Mouse (Mus musculus): ENCODE measurements around the gene Brwd3. TPM values are rescaled to one million over a fixed set of nuclear protein-coding genes. Genes with fewer than 3 reads are reported as not detected.

Brwd3 gene
- 7.3 and 9.6 TPM in 2 replicates for total RNA-seq (2017)

DNA sequence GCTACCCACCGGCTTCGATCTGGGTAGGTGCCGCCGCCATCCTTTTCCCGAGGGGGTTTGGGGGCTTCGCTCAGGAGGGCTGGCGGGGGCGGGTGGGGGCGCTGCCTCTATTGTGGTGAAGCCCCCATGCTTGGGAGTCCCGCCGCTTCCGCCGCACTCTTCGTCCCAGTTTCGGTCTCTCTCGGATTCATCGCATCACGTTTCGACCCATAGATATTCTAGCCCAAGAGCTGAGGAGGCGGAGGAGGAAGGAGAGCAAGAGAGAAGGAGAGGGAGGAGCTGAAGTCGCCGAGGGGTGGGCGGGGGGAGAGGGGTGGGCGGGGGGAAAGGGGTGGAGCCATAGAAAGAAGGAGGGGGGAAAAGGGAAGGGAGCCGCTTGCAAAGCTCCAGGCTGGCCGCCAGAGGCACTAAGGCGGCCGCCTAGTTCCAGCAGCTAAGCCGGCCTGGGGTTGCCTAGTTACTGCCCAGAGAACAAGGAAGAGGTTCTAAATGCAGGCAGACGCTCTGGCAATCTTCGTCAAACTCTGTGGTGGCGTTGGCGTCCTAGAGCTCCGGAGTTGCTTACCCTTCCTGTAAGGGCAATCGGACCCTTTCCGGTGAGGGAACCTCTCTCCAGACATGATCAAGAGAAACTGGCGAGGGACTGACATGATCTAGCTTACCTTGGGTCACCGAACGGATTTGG, at the start of gene Brwd3:
Gene Brwd3, minus strand, starts transcription at position 283 of the 685 bp plus-strand sequence.
- peak; percentile 95 to 96 for ATAC-seq (replicated peaks in 1 of 2; ENCODE audit: insufficient read depth in 1 of 2, low FRiP score in 2 of 2, low TSS enrichment in 1 of 2, low read depth in 1 of 2, poor library complexity in 2 of 2, severe bottlenecking in 2 of 2)

DNA sequence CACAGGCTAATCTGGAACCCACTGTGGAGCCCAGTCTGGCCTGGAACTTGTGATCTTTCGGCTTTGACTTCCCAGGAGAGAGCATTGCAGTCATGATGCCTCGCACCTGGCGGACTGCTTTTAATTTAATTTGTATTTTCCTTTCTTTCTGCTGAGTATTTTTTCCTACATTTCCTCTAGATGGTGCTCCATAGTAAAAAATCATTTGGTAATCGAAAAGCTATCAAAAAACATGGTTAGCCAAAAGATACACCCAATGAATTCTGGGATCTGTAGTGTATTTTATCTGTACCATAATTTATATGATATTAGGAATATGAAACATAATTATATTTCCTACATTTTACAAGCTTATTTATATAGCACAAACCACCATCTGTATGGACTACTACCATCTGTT, 28.5 kb upstream of the Brwd3 start:
- no peak for ATAC-seq (replicated peaks in 1 of 2; ENCODE audit: insufficient read depth in 1 of 2, low FRiP score in 2 of 2, low TSS enrichment in 1 of 2, low read depth in 1 of 2, poor library complexity in 2 of 2, severe bottlenecking in 2 of 2)

DNA sequence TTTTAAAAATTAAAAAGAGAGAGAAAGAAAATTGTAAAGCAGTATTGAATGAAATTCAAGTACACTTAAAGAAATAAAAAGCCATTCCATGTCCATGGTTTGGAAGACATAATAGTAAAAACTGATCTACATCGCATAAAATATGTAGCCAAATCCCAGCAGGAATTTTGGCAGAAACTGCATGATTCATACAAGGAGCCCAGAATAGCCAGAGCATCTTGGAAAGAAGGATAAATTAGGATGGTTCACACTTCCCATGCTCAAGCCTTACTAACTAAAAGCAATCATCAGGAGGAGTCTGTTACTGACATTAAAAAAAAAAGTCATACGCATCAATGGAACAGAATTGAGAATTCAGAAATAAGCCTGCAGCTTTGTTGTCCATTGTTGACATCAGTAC, 8.5 kb upstream of the Brwd3 start:
- ATAC-seq (replicated peaks in 1 of 2; ENCODE audit: insufficient read depth in 1 of 2, low FRiP score in 2 of 2, low TSS enrichment in 1 of 2, low read depth in 1 of 2, poor library complexity in 2 of 2, severe bottlenecking in 2 of 2), result no peak

DNA sequence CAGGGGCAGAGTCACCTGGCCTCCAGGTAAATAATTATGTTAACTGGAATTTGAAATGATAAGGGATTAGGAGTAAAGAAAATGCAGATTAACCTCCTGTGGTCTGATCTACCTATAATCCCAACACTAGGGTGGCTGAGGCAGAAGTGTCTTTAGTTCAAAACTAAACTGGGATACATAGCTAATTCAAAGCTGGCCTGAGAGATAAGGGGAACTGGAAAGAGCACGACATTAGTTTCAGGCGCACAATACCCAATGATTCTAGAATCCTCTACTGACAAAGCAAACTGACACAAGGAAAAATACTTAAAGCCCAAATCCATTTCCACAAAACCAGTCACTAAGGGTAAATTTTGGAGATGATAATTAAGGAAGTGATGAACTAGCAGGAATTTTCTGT, 2.2 kb upstream of the Brwd3 start:
- ATAC-seq (replicated peaks in 1 of 2; ENCODE audit: insufficient read depth in 1 of 2, low FRiP score in 2 of 2, low TSS enrichment in 1 of 2, low read depth in 1 of 2, poor library complexity in 2 of 2, severe bottlenecking in 2 of 2), result no peak

DNA sequence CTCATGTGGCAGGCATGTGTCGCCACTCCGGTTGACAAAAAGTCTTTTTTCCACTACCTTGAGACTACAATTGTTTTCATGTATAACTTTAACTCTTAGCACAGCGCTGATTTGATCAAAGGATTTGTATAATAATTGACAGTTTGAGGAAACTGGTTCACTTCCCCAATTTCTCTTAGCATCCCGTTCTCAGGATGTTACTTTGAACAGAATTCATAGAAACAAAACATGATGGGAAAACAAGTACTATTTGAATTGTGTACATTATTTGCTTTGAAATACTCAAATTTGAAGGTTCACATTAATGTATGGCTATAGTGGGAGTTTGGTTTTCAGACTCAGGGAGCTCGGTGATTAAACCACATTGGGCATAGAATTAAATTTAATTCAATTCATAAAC, 1.1 kb upstream of the Brwd3 start:
- no peak for ATAC-seq (replicated peaks in 1 of 2; ENCODE audit: insufficient read depth in 1 of 2, low FRiP score in 2 of 2, low TSS enrichment in 1 of 2, low read depth in 1 of 2, poor library complexity in 2 of 2, severe bottlenecking in 2 of 2)

DNA sequence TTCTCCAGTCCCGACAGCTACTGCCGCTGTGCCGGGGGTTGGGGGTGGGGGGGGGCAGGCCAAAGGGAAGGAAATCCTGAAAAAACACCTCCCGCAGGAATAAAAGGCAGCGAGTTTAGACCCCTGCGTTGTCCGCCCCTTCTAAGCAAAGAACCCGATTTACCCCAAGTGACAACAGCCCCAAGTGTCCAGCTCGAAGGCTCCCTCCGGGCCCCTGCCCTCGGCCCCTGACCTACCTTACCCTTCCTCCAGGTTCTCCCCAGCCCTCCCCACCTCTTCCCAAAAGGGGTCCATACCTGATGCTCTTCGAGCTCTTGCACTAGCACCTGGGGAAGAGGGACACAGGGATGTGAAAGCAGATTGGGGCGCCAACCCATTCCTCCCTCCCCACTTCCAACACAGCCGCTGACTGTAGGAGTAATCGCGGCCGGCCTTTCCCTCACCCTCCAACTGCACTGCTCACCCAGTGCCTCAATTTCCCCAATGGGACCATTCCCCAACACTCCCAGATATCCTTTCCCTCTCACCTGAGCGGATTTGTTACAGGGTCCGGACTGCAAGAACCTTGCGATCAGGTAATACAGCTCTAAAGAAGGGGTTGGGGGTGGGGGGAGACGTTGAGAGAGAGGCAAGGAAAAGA, 671 bp downstream of the Brwd3 start:
- ATAC-seq (replicated peaks in 1 of 2; ENCODE audit: insufficient read depth in 1 of 2, low FRiP score in 2 of 2, low TSS enrichment in 1 of 2, low read depth in 1 of 2, poor library complexity in 2 of 2, severe bottlenecking in 2 of 2), result no peak

DNA sequence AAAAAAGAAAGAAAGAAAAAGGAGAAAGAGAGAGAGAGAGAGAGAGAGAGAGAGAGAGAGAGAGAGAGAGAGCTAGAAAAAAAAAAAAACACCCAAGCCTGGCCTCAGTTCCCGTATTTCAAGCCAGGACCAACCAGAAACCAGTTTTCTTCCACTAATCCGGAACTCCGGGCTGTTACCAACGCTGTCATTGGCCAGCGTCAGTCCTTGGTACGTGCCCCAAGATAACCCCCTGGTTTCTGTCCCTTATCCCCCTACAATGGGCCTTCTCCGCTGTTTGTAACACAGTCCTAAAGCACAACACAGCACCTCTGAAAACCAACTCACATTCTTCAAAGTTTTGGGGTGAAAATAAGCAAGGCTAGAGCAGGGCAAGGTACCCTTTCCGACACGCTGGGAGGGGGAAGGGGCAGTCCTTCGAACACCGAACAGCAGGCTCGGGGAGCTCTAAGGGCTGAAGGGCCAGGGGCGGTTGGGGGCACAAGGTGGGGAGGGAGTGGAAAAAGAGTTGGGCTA, 1.4 kb downstream of the Brwd3 start:
- peak; percentile 84 to 88 for ATAC-seq (replicated peaks in 1 of 2; ENCODE audit: insufficient read depth in 1 of 2, low FRiP score in 2 of 2, low TSS enrichment in 1 of 2, low read depth in 1 of 2, poor library complexity in 2 of 2, severe bottlenecking in 2 of 2)

DNA sequence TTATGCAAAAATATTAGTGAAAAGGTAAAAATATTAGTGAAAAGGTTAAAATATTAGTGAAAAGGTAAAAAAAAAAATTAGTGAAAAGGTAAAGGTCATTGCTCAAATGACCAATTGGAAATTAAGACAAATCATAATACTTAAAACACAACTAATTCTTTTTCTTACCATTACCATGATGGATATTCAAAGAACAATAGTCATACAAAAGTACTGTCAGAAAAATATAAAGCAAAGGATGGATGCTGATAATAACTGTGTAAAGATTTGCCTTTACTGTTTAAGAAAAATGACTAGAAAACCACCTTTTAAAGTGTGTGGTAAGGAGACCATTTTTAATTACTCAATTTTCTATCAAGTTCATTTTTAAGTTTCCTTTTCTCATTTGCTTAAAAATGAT, 2.9 kb downstream of the Brwd3 start:
- no peak for ATAC-seq (replicated peaks in 1 of 2; ENCODE audit: insufficient read depth in 1 of 2, low FRiP score in 2 of 2, low TSS enrichment in 1 of 2, low read depth in 1 of 2, poor library complexity in 2 of 2, severe bottlenecking in 2 of 2)

DNA sequence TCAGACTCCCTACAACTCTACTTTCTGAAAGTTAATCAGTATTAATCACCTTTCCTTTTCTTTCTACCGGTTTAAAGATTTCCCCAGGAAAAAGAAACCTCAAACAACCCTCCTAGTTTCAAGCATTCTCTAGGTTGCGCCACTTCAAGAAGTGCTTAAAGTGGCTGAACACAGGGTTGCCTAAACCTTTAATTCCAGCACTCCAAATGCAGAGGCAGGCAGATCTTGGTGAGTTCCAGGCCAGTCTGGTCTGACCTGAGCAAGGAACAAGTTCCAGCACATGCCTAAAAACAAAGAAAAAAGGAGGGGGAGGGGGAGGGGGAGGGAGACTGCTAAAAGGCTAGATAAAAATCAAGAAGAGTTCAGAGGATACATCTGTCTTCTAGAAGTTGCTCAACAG, 6.1 kb downstream of the Brwd3 start:
- ATAC-seq (replicated peaks in 1 of 2; ENCODE audit: insufficient read depth in 1 of 2, low FRiP score in 2 of 2, low TSS enrichment in 1 of 2, low read depth in 1 of 2, poor library complexity in 2 of 2, severe bottlenecking in 2 of 2), result no peak

DNA sequence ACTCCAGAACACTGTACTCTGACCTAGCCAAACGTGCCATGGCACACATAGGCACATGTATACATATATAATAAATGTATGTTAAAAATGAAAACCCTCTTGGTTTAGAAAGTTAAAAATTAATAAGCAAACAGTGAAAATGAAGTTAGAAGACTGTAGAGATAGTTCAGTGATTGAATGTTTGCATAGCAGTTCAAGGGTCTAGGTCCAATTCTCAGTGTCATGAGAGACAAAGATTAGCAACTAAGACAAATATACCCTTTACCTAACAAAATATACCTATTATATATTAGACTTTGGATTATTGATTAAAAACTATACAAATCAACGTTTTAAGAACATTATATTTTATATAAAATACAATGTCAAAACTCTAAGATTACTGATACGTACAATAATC, 36.9 kb downstream of the Brwd3 start:
- no peak for ATAC-seq (replicated peaks in 1 of 2; ENCODE audit: insufficient read depth in 1 of 2, low FRiP score in 2 of 2, low TSS enrichment in 1 of 2, low read depth in 1 of 2, poor library complexity in 2 of 2, severe bottlenecking in 2 of 2)

DNA sequence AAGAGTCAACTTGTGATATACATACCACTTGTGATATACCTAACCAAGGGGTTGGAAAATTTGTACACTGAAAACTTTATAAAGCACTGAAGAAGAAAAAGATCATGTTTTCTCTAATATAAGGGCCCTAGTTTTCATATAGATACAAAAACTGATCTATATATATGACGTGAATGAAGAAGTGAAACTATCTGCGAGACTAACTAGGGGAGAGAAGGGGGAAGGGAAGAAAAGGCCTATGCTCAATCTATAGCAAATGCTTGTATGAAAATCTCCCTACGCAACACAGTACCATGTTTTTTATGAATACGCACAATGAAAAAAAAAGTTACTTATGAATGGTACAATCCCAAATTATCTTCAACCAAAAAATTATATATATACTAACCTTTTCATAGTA, 50.4 kb downstream of the Brwd3 start:
- ATAC-seq (replicated peaks in 1 of 2; ENCODE audit: insufficient read depth in 1 of 2, low FRiP score in 2 of 2, low TSS enrichment in 1 of 2, low read depth in 1 of 2, poor library complexity in 2 of 2, severe bottlenecking in 2 of 2), result no peak

DNA sequence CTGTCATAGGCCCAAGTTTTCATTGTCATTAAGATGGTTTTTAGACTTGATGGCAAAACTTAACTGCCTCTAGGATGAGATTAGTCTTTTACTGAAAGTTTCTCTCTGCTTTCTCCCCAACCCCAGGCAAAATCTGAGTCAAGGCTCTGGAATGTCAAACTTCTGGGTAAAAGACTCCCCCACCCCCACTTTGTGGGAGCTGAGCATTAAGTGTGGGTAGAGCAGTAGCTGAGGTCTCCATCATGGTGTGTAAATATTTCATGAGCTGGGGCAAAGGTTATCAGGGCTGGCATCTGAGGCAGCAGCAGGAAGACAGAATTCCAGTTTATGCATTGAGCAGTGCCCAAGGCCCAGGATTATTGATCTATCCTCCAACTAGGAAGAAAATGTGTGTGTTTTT, 102.4 kb downstream of the Brwd3 start:
- ATAC-seq (replicated peaks in 1 of 2; ENCODE audit: insufficient read depth in 1 of 2, low FRiP score in 2 of 2, low TSS enrichment in 1 of 2, low read depth in 1 of 2, poor library complexity in 2 of 2, severe bottlenecking in 2 of 2), result no peak

DNA sequence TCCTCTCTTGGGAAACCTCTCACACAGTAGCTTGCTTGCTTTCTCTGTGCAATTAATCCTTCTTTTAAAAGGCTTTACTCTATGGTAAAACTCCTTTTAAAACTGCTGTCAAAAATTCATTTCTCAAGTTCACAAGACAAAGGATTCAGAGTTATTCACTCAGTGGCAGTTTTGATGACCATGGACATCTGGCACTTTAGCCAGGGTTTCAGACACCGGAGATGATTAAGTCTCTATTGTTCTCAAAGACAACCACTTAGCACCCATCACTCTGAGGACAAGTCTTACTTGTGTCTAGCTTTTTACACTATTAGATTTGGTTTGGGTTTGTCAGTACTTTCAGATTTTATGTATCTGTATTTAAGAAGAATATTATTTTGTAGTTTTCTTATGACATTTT, 104.6 kb downstream of the Brwd3 start:
- ATAC-seq (replicated peaks in 1 of 2; ENCODE audit: insufficient read depth in 1 of 2, low FRiP score in 2 of 2, low TSS enrichment in 1 of 2, low read depth in 1 of 2, poor library complexity in 2 of 2, severe bottlenecking in 2 of 2), result no peak

DNA sequence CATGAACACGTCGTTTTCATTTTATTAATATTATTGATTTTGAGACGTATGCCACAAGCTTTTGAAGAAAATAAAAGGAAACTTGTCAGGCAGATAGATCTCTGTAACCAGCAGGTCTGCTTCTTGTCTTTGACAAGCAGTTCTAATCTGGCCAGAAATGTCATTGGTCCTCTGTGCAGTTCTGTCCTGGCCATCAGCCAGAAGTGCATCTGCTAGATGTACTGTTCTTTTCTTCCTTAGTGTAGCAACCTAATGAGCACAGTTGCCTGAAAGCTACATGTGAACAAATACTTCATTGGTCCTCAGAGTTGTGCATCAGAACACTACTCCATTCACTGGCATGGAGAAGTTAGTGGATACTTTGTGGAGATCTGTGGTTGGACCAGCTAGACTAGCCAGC, 105.1 kb downstream of the Brwd3 start:
- ATAC-seq (replicated peaks in 1 of 2; ENCODE audit: insufficient read depth in 1 of 2, low FRiP score in 2 of 2, low TSS enrichment in 1 of 2, low read depth in 1 of 2, poor library complexity in 2 of 2, severe bottlenecking in 2 of 2), result no peak

DNA sequence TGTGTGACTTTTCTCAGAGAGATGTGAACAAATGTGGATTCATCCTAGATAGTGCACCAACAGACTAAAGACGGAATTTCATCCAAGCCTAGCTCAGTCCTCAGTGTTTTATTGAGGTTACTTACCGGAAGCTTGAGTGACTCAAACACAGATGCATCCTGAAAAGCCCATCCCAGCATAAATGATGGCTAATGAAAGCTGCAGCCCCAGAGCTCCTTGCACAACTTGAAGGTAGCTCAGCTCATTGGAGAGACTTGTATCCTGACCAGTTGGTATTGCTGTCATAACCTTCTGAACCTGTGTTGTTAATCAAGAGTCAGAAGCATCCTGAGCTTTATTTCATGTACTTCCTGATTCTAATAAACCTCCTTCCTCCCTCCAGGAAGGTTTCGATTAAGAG, 105.8 kb downstream of the Brwd3 start:
- peak; percentile 10 to 49; a peak in 3 of 4 replicates for ATAC-seq (replicated peaks in 1 of 2; ENCODE audit: insufficient read depth in 1 of 2, low FRiP score in 2 of 2, low TSS enrichment in 1 of 2, low read depth in 1 of 2, poor library complexity in 2 of 2, severe bottlenecking in 2 of 2)

DNA sequence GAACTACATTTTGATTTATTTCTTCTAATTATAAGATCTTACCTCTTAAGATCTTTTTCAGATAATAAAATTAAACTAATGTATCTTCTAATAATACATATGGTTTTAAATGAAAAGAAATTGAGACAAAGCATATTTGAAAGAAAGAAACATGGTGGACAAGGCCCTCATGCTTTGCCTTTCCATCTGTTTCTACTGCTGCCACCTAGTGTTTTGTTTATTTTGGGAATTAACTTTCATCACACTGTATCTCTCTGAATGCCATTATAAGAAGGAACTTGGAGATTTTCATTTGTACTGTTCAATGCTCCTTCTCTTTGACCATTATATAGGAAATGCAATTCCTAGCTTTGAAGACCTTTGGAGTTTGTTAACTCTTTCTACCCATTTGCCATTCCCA, 109.9 kb downstream of the Brwd3 start:
- ATAC-seq (replicated peaks in 1 of 2; ENCODE audit: insufficient read depth in 1 of 2, low FRiP score in 2 of 2, low TSS enrichment in 1 of 2, low read depth in 1 of 2, poor library complexity in 2 of 2, severe bottlenecking in 2 of 2), result no peak

DNA sequence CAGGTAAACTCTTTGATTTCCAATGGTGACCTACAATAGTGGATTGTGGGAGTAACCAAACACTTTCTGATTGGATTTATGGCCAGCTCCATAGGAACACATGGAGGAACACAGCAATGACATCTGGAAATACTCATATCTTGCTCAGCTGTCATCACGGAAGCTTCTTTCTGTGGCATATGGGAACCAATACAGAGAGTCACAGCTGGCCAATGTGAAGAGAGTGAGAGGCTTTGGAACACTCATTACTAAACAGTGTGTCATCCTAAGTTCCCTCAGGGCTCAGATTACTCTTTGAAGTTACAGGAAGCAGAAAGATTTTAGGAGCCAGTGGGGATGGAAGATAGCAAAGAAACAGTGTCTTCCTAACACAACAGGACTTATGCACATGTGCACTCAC, 111.7 kb downstream of the Brwd3 start:
- ATAC-seq (replicated peaks in 1 of 2; ENCODE audit: insufficient read depth in 1 of 2, low FRiP score in 2 of 2, low TSS enrichment in 1 of 2, low read depth in 1 of 2, poor library complexity in 2 of 2, severe bottlenecking in 2 of 2), result no peak

DNA sequence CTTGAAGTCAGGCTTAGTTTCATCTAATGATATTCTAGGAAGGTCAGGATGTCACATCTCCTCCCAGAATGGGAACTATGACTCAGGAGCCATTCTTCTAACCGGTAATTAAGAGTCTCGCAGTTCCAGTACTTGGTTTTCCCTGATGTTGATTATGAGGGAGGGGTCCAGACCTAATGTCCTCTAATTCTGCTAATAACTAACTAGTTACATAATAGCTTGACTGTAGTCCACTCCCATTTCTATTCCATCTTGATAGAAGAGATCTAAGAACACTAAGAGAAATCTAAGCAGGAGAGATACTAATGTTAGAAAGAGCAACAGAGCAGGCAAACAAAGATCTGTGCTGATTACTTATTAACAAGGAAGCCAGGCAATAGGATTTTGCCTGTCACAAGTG, 129.9 kb downstream of the Brwd3 start:
- no peak for ATAC-seq (replicated peaks in 1 of 2; ENCODE audit: insufficient read depth in 1 of 2, low FRiP score in 2 of 2, low TSS enrichment in 1 of 2, low read depth in 1 of 2, poor library complexity in 2 of 2, severe bottlenecking in 2 of 2)
